Mouse (Mus musculus) myocyte (in vitro differentiated cells): ENCODE data around the gene Lama5. TPM values are rescaled to one million over a fixed set of nuclear protein-coding genes. Genes with fewer than 3 reads are reported as not detected.

Experiments used
- H3K27me3 ChIP-seq: one replicate; pipeline ENCODE4 v1.6.1; 2011; ENCODE audit not compliant: control insufficient read depth, insufficient read depth, insufficient read length
- H3K36me3 ChIP-seq: one replicate; pipeline ENCODE4 v1.6.1; 2011; ENCODE audit not compliant: control insufficient read depth, insufficient read depth
- H3K4me2 ChIP-seq: one replicate; pipeline ENCODE4 v1.6.1; 2011; ENCODE audit warnings: low read depth, control low read depth
- H3K4me3 ChIP-seq: one replicate; pipeline ENCODE4 v1.5.1; 2011; ENCODE audit warnings: mild to moderate bottlenecking, control low read depth, moderate library complexity
- H3K79me2 ChIP-seq: one replicate; pipeline ENCODE4 v1.6.1; 2011; ENCODE audit not compliant: control insufficient read depth, insufficient read depth
- H3ac ChIP-seq: one replicate; pipeline ENCODE4 v1.6.1; 2011; ENCODE audit not compliant: control insufficient read depth, insufficient read length
- CEBPB ChIP-seq: IDR thresholded peaks from 2 replicates; pipeline ENCODE4 v1.6.1; 2011; ENCODE audit warnings: mild to moderate bottlenecking, moderate library complexity; ENCODE audit not compliant: poor library complexity, insufficient read depth, severe bottlenecking
- E2F4 ChIP-seq: IDR thresholded peaks from one replicate; pipeline ENCODE4 v1.6.1; 2011; ENCODE audit warnings: mild to moderate bottlenecking, control low read depth, moderate library complexity; ENCODE audit not compliant: insufficient read depth
- MAX ChIP-seq: IDR thresholded peaks from one replicate; pipeline ENCODE4 v1.6.1; 2011; ENCODE audit warnings: low read depth, mild to moderate bottlenecking, control low read depth
- MYOD1 ChIP-seq, 3 experiments: IDR thresholded peaks; one replicate each; pipeline ENCODE4 v1.6.1; 2011; ENCODE audit warnings: control low read depth in 2 of 3, low read depth in 2 of 3, mild to moderate bottlenecking in 2 of 3, moderate library complexity in 1 of 3; ENCODE audit not compliant: insufficient read length in 2 of 3, control insufficient read depth in 1 of 3
- MYOG ChIP-seq, 3 experiments: IDR thresholded peaks; one replicate each; pipeline ENCODE4 v1.6.1; 2011; ENCODE audit warnings: control low read depth in 2 of 3, low read depth in 2 of 3, mild to moderate bottlenecking in 2 of 3; ENCODE audit not compliant: insufficient read length in 2 of 3, control insufficient read depth in 1 of 3, insufficient read depth in 1 of 3
- POLR2A ChIP-seq: IDR thresholded peaks from one replicate; pipeline ENCODE4 v1.6.1; 2011; ENCODE audit warnings: low read depth, mild to moderate bottlenecking, control low read depth, moderate library complexity; ENCODE audit not compliant: insufficient read length
- POLR2AphosphoS2 ChIP-seq: IDR thresholded peaks from one replicate; pipeline ENCODE4 v1.6.1; 2011; ENCODE audit warnings: low read depth, control low read depth; ENCODE audit not compliant: insufficient read length
- REST ChIP-seq: IDR thresholded peaks from one replicate; pipeline ENCODE4 v1.6.1; 2011; ENCODE audit warnings: mild to moderate bottlenecking, control low read depth, moderate library complexity; ENCODE audit not compliant: insufficient read depth, insufficient read length
- SRF ChIP-seq: IDR thresholded peaks from one replicate; pipeline ENCODE4 v1.6.1; 2011; ENCODE audit warnings: low read depth; ENCODE audit not compliant: control insufficient read depth, insufficient read length
- TCF12 ChIP-seq: IDR thresholded peaks from one replicate; pipeline ENCODE4 v1.6.1; 2011; ENCODE audit warnings: mild to moderate bottlenecking, control low read depth; ENCODE audit not compliant: poor library complexity, insufficient read depth, severe bottlenecking
- TCF3 ChIP-seq: IDR thresholded peaks from one replicate; pipeline ENCODE4 v1.6.1; 2011; ENCODE audit warnings: low read depth, control low read depth; ENCODE audit not compliant: insufficient read length
- USF1 ChIP-seq: IDR thresholded peaks from one replicate; pipeline ENCODE4 v1.6.1; 2011; ENCODE audit warnings: low read depth, mild to moderate bottlenecking, control low read depth, moderate library complexity
- polyA plus RNA-seq: library from polyadenylated mRNA; unstranded; fragments of >200 nt; fragmentation: generic; extraction: Trizol; gene quantifications from one replicate; pipeline ENCODE4 v1.2.1, GENCODE M21; 2012; ENCODE audit warnings: missing spikeins

Gene Lama5
- polyA plus RNA-seq, 1 experiment: 80.8 TPM

DNA sequence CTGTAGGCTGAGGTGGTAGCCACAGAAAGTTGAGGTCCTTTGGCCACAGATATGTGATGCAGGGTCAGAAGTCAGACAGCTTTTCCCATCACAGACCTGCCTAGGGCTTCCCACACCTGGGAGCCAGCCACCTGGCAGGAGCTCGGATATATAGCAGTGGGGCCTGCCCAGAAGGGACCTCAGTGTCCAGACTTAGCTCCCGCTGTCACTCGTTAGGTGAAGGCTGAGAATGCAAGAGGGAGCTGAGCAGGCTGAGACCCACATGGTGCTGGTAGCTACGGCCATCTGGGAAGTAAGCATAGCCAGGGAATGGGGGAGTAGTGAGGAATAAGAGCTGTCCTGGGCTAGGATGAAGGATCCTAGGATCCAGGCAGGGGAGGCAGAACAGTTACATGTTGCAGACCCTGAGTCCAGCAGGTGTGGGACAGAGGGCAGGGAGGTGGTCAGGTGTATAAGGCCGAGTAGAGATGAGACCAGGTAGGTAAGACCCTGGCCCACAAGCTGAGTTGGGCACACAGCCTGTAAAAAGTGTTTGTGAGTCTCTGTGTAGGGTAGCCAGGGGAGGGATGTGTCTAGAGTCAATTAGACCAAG, 46.2 kb upstream of the Lama5 start:
- Histone ChIP-seq H3K4me3 (peak overlapping the region; percentile 46), H3K36me3 (no peaks in the 10 kb centered on the region), H3K79me2 (no peaks in the 10 kb centered on the region)

DNA sequence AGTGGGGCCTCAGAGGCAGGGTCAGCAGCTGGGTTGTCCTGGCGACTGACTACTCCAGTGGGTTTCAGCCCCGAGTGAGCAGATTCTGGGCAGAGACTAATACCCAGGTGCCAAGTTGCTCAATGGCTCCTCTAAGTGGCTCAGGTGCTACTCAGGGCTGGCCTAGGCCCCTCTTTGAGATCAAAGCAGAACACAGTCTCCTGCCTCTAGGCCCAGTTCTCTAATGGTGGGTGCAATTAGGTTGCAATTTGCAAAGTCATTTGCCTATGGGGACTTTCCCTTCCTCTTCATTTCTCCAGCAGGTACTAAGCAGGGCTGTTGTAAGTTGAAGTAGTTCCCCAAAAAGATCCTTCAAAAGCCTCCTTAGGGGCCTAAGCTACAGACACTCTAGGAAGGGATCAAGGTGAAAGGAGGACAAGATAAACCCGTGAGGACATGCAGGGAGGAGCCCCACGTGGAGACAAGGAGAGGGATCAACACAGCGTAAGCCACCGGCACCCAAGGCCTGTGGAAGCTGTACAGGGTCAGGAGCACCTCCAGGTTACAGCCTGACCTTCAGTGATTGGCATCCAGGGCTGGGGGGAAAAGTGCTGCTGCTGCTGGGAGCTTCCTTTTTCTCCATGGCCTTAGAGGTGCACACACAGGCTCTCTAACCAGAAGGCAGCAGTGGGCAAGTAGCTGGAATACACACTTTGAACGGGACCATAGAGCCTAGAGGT, 45.0 kb upstream of the Lama5 start:
- Histone ChIP-seq H3K36me3 (no peaks in the 10 kb centered on the region), H3ac (no peak overlapping the region), H3K4me2 (no peak overlapping the region), H3K79me2 (no peaks in the 10 kb centered on the region), H3K27me3 (no peaks in the 10 kb centered on the region), H3K4me3 (no peak overlapping the region)
- TF ChIP-seq TCF12: no peak
- no peak for TF ChIP-seq CEBPB
- no peak for TF ChIP-seq MAX
- TF ChIP-seq MYOD1 (IDR thresholded peaks at IDR 0.05; ENCODE audit: control insufficient read depth in 1 of 3, insufficient read length in 2 of 3, low read depth in 2 of 3): no peak
- no peak for TF ChIP-seq TCF3
- no peak for TF ChIP-seq USF1
- no peak for TF ChIP-seq MYOG (IDR thresholded peaks at IDR 0.05; ENCODE audit: control insufficient read depth in 1 of 3, insufficient read depth in 1 of 3, insufficient read length in 2 of 3, low read depth in 2 of 3)
- TF ChIP-seq POLR2AphosphoS2: no peak
- no peak for TF ChIP-seq REST
- no peak for TF ChIP-seq E2F4
- TF ChIP-seq SRF: no peak
- TF ChIP-seq POLR2A: no peak

More for the DNA sequence above, 46.2 kb upstream of the Lama5 start:
- Histone ChIP-seq H3K4me2 (peak overlapping the region; percentile 100), H3K27me3 (peaks cover 9% of the 10 kb centered on the region), H3ac (no peak overlapping the region)
- TF ChIP-seq TCF12 (no peak), CEBPB (no peak), USF1 (no peak)

DNA sequence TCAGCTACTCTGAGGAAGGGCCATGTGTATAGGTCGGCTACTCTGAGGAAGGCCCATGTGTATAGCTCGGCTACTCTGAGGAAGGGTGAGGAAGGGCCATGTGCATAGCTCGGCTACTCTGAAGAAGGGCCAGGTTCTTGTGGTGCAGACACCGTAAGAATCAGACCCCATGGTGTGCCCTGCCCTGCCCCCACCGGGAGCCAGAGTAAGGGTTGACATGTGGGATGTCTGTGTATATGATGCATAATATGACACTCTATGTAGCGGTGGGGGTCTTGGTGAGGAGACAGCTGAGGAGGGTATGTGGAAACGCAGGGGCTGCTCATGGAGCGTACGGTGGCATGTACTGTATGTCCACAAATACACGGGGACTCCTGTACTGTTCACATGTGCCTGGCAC, 43.7 kb upstream of the Lama5 start:
- Histone ChIP-seq H3K36me3 (no peaks in the 10 kb centered on the region), H3K4me3 (no peak overlapping the region), H3K27me3 (no peaks in the 10 kb centered on the region), H3ac (no peak overlapping the region), H3K4me2 (no peak overlapping the region), H3K79me2 (no peaks in the 10 kb centered on the region)
- TF ChIP-seq SRF (no peak), USF1 (no peak), POLR2A (no peak), TCF3 (no peak), MYOG (IDR thresholded peaks at IDR 0.05; ENCODE audit: control insufficient read depth in 1 of 3, insufficient read depth in 1 of 3, insufficient read length in 2 of 3, low read depth in 2 of 3) (no peak), MYOD1 (IDR thresholded peaks at IDR 0.05; ENCODE audit: control insufficient read depth in 1 of 3, insufficient read length in 2 of 3, low read depth in 2 of 3) (no peak), MAX (no peak), TCF12 (no peak), REST (no peak), CEBPB (no peak), E2F4 (no peak), POLR2AphosphoS2 (no peak)

DNA sequence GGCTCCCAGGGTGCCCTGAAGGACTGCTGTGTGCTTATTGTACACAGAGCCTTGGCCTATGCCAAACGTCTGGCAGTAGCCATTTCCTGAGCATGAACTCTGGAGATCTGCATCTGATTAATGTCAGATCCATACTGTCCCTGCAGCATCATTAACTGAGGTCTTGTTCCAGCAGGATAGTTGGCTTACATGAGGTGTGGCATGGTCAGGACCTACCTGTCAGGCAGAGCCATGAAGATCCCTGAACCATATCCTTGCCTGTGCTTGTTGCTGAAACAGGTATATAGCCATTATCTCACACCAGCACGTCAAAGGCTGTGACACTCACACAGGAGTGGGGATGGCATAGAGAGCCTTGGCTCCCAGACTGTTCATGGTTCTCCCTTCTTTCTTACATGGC, 42.3 kb upstream of the Lama5 start:
- Histone ChIP-seq H3ac (no peak overlapping the region), H3K36me3 (no peaks in the 10 kb centered on the region), H3K4me3 (no peak overlapping the region), H3K27me3 (no peaks in the 10 kb centered on the region), H3K79me2 (no peaks in the 10 kb centered on the region), H3K4me2 (no peak overlapping the region)
- no peak for TF ChIP-seq TCF12
- TF ChIP-seq MAX: no peak

DNA sequence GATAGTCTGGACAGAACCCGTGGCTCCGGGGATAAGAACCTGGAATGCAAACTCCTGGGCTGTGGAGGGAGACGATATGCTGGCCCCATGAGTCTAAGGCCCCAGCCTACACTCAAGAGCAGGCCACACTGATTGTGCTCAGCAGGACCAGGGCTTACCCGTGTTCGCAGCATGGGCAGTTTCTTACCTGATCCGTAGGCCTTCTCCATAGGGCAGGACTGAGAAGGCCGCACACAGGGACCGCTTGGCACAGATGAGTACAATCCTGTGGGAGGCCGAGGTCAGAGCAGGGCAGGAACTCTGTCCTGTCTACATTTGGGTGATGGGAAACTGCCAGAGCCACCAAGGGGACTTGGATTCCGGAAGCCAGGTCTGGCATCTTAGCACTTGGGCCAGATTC, 37.2 kb upstream of the Lama5 start:
- Histone ChIP-seq H3K27me3 (no peaks in the 10 kb centered on the region), H3K4me3 (no peak overlapping the region), H3ac (no peak overlapping the region), H3K79me2 (peaks cover 9% of the 10 kb centered on the region), H3K36me3 (peaks cover 6% of the 10 kb centered on the region), H3K4me2 (no peak overlapping the region)
- no peak for TF ChIP-seq TCF12
- no peak for TF ChIP-seq MYOG (IDR thresholded peaks at IDR 0.05; ENCODE audit: control insufficient read depth in 1 of 3, insufficient read depth in 1 of 3, insufficient read length in 2 of 3, low read depth in 2 of 3)
- no peak for TF ChIP-seq REST
- TF ChIP-seq CEBPB: no peak
- no peak for TF ChIP-seq POLR2A
- no peak for TF ChIP-seq USF1
- no peak for TF ChIP-seq TCF3
- no peak for TF ChIP-seq E2F4
- TF ChIP-seq MYOD1 (IDR thresholded peaks at IDR 0.05; ENCODE audit: control insufficient read depth in 1 of 3, insufficient read length in 2 of 3, low read depth in 2 of 3): no peak
- TF ChIP-seq MAX: no peak
- TF ChIP-seq SRF: no peak
- TF ChIP-seq POLR2AphosphoS2: no peak
